Mouse (Mus musculus): ENCODE data around the gene Duoxa1.

- no peak for TF ChIP-seq GATA1 (IDR thresholded peaks at IDR 0.05; ENCODE audit: borderline replicate concordance, low read length)
- no peak for TF ChIP-seq FLI1 (IDR thresholded peaks at IDR 0.05; ENCODE audit: low read length)
Observed at GRCm38 (mm10) chr2:122356187-122356586, 42.7 kb upstream of the Duoxa1 start.

Data from megakaryocyte, embryonic 14.5 days (primary cell).